Comparison of ENCODE assay signal across 12 mouse cellular contexts in the genomic region with DNA sequence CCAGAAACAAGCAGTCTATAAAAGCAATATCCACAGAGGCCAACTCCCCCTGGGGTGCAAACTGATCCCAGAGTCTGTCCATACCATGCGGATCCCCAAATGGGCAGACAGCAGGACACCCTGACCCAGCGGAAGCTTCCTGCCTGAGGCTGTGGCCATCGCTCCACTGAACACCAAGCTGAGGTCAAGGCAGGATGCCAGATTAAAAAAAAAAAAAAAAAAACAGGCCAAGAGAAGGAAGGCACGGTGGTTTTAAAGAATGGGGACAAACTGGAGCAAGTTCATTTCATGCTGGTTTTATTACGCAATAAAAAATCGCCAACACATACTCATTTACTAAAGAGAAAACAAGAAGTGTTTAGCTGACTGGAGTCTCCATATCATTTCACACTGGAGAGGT.
DNase-seq lines count a peak whose midpoint lies in the region; ATAC-seq lines count a peak whose summit lies in the region.
"Had no signal": no experiment of that assay in that cellular context is flagged by ENCODE, and none has a peak within 500 bp of the region (broad histone marks: within the 10 kb centered on the region; RNA-seq: fewer than 3 reads in every experiment).

No protein-coding gene starts in this region.

- DNase-seq in embryonic facial prominence, embryonic 14.5 days (ENCODE audit: low spot score): peak; percentile 10
- no peak for DNase-seq in embryonic facial prominence, embryonic 10.5 days (ENCODE audit: low spot score)
- DNase-seq in 3T3-L1 (ENCODE audit: low read depth, low spot score): peak; percentile 75
- peak; percentile 36 to 44 for DNase-seq in cerebellum, postnatal 10 days
- DNase-seq in kidney, postnatal 14 days: peak; percentile 66
- DNase-seq in hindbrain, embryonic 14.5 days (ENCODE audit: low spot score): no peak
- no peak for DNase-seq in c-Kit-positive CD71-positive TER-119-positive erythroid progenitor cells, embryonic 14.5 days (ENCODE audit: low spot score)
- DNase-seq: gastrocnemius, postnatal 10 days; heart, postnatal 4 days; liver, postnatal 0 days had no signal

- no peaks in the 10 kb centered on the region; the same call in 1 of the 2 replicates for H3K27me3 ChIP-seq in embryonic facial prominence, embryonic 14.5 days (replicated peaks; ENCODE audit: control insufficient read depth, insufficient read depth, low read length)
- H3K27me3 ChIP-seq in embryonic facial prominence, embryonic 10.5 days (replicated peaks; ENCODE audit: low read depth, poor library complexity, severe bottlenecking): no peaks in the 10 kb centered on the region; the same call in 1 of the 2 replicates
- no peaks in the 10 kb centered on the region for H3K27me3 ChIP-seq in hindbrain, embryonic 14.5 days (ENCODE audit: control insufficient read depth, insufficient read depth, low read length)
- H3K27me3 ChIP-seq: CH12.LX had no signal

- H3K9ac ChIP-seq in embryonic facial prominence, embryonic 14.5 days (ENCODE audit: low read depth, low read length): no peak overlapping the region
- H3K9ac ChIP-seq in hindbrain, embryonic 14.5 days: no peak overlapping the region
- H3K9ac ChIP-seq: liver, postnatal 0 days had no signal

- no peak for ATAC-seq in embryonic facial prominence, embryonic 14.5 days (ENCODE audit: low read depth)
- ATAC-seq in erythroid progenitor cell, adult 5-6 weeks (replicated peaks; ENCODE audit: low FRiP score, poor library complexity, severe bottlenecking): no peak
- ATAC-seq in hindbrain, embryonic 14.5 days (ENCODE audit: low FRiP score): no peak
- ATAC-seq: liver, postnatal 0 days had no signal

- peaks cover 49% of the 10 kb centered on the region for H3K4me1 ChIP-seq in embryonic facial prominence, embryonic 14.5 days (ENCODE audit: control insufficient read depth, insufficient read depth, low read length)
- H3K4me1 ChIP-seq in embryonic facial prominence, embryonic 10.5 days: peaks cover 43% of the 10 kb centered on the region
- no peaks in the 10 kb centered on the region for H3K4me1 ChIP-seq in hindbrain, embryonic 14.5 days (replicated peaks; ENCODE audit: control insufficient read depth, insufficient read depth, low read length)

- WGBS in embryonic facial prominence, embryonic 14.5 days: 47% methylated on average over 6 of the region's 6 CpGs
- WGBS in embryonic facial prominence, embryonic 10.5 days: 48% methylated on average over 6 of the region's 6 CpGs
- WGBS in hindbrain, embryonic 14.5 days: 81% methylated on average over 6 of the region's 6 CpGs

- no peak overlapping the region for H3K4me2 ChIP-seq in embryonic facial prominence, embryonic 14.5 days (ENCODE audit: low read depth, low read length)
- H3K4me2 ChIP-seq in hindbrain, embryonic 14.5 days (replicated peaks): no peak overlapping the region

- H3K9me3 ChIP-seq in embryonic facial prominence, embryonic 14.5 days (ENCODE audit: control insufficient read depth, low read length): no peaks in the 10 kb centered on the region
- H3K9me3 ChIP-seq in embryonic facial prominence, embryonic 10.5 days: no peaks in the 10 kb centered on the region
- no peaks in the 10 kb centered on the region for H3K9me3 ChIP-seq in hindbrain, embryonic 14.5 days (ENCODE audit: control insufficient read depth, low read length)

- H3K4me3 ChIP-seq in embryonic facial prominence, embryonic 14.5 days (ENCODE audit: low read depth, low read length): no peak overlapping the region
- no peak overlapping the region for H3K4me3 ChIP-seq in embryonic facial prominence, embryonic 10.5 days
- no peak overlapping the region for H3K4me3 ChIP-seq in hindbrain, embryonic 14.5 days (replicated peaks; ENCODE audit: low read length)

- peak overlapping the region; percentile 28; the same call in 1 of the 2 replicates for H3K27ac ChIP-seq in embryonic facial prominence, embryonic 14.5 days (replicated peaks; ENCODE audit: low read depth, low read length)
- no peak overlapping the region for H3K27ac ChIP-seq in embryonic facial prominence, embryonic 10.5 days (replicated peaks)
- no peak overlapping the region for H3K27ac ChIP-seq in hindbrain, embryonic 14.5 days

- no peaks in the 10 kb centered on the region for H3K36me3 ChIP-seq in embryonic facial prominence, embryonic 14.5 days (ENCODE audit: control insufficient read depth, insufficient read depth, low read length)
- no peaks in the 10 kb centered on the region for H3K36me3 ChIP-seq in embryonic facial prominence, embryonic 10.5 days (replicated peaks)
- H3K36me3 ChIP-seq in hindbrain, embryonic 14.5 days (replicated peaks; ENCODE audit: control insufficient read depth, insufficient read depth): no peaks in the 10 kb centered on the region

Comparison
In these comparisons a context has a peak if more than half of its experiments do, and no peak if none do; other contexts are left out.
1. DNase-seq: peak in embryonic facial prominence, embryonic 14.5 days (single experiment), 3T3-L1 (single experiment), cerebellum, postnatal 10 days (2 of 2) and kidney, postnatal 14 days (single experiment); none in embryonic facial prominence, embryonic 10.5 days (single experiment), hindbrain, embryonic 14.5 days (single experiment) and c-Kit-positive CD71-positive TER-119-positive erythroid progenitor cells, embryonic 14.5 days (single experiment).